Mouse (Mus musculus): ENCODE data around the gene Add3. TPM values are rescaled to one million over a fixed set of nuclear protein-coding genes. Genes with fewer than 3 reads are reported as not detected.

Add3 gene
- polyA plus RNA-seq, 1 experiment from 2014 or later: 40.7 TPM

DNA sequence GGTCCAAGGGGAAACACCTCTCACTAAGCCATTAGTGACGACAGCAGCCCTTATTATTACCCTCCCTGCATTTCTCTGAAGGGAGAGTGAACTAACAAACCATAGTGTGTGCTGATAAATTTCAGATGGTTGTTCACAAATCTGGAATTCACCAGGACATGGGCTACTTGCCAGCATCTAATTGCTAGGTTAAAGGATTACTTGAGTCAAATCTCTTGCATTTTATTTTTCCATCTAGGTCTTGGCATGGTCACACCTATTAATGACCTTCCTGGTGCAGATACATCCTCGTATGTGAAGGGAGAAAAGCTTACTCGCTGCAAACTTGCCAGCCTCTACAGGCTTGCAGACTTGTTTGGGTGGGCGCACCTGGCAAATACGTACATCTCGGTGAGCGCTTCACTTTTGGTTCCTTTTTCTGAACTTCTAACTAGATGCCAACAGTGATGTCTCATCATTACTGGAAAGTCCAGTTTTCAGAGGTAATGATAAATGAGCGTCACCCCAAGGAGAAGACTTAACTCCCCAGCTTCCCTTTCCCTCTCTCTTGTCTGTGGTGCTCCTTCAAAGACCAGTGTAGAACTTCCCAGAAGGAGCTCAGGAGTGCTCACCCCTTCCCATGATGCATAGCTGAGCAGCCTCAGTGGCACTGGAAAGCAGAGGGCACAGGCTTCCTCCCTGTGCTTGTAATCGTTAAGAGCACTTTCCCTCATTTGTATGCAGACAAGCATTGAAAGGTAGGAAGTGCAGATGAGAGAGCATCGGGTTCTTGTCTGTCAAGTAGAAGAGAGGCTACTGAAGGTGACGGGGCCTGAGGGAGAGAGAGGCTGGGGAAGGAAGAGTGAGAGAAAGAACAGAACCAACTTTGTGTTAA, 90.9 kb downstream of the Add3 start:
- ATAC-seq (ENCODE audit: low FRiP score, low read depth): no peak
- peaks cover 8% of the 10 kb centered on the region; the same call in 1 of the 2 replicates for H3K36me3 ChIP-seq
- no peak overlapping the region for H3K27ac ChIP-seq (replicated peaks)
- H3K4me1 ChIP-seq (replicated peaks): no peaks in the 10 kb centered on the region
- H3K9ac ChIP-seq: no peak overlapping the region
- no peaks in the 10 kb centered on the region for H3K9me3 ChIP-seq
- H3K4me3 ChIP-seq: no peak overlapping the region
- H3K4me2 ChIP-seq: no peak overlapping the region
- 80% methylated on average over 11 of the region's 11 CpGs for WGBS
- H3K27me3 ChIP-seq: no peaks in the 10 kb centered on the region

DNA sequence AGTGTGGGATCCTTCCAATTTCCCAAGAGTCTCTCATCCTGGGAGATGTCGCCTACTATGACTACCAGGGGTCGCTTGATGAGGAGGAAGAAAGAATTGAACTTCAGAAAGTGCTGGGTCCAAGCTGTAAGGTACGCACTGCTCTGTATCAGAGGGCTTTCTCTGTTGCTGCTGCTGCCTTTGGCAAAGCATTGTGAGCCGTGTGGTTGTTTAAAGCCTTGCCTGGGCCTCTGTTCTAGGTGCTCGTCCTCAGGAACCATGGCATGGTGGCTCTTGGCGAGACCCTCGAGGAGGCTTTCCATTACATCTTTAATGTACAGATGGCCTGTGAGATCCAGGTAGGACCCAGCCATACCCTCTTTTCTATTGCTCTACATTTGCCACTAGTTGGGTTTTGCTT, 93.3 kb downstream of the Add3 start:
- Histone ChIP-seq H3K4me2 (no peak overlapping the region), H3K4me3 (no peak overlapping the region), H3K4me1 (replicated peaks) (no peaks in the 10 kb centered on the region), H3K27ac (replicated peaks) (no peak overlapping the region), H3K36me3 (peaks cover 14% of the 10 kb centered on the region; the same call in 1 of the 2 replicates), H3K9ac (no peak overlapping the region), H3K27me3 (no peaks in the 10 kb centered on the region), H3K9me3 (no peaks in the 10 kb centered on the region)
- no peak for ATAC-seq (ENCODE audit: low FRiP score, low read depth)
- 97% methylated on average over 7 of the region's 7 CpGs for WGBS

DNA sequence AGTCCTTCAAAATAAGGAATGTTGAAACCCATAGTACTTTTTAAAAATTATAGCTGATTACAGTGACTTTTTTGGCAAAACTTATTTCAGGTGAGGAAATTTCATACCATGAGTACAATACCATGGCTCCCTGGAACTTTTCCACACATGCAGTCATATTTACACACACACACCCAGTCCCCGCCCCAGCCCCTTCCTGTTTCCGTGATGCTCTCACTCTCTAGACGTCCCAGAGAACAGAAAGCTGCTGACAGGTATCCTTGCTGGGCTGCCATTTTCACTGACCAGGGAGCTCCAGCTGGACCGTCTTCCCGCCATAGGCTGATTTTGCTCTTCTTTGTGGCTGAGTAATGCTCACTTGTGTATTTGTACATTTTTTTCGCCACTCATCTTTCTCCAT, 101.6 kb downstream of the Add3 start:
- H3K4me3 ChIP-seq: no peak overlapping the region
- no peak overlapping the region for H3K27ac ChIP-seq (replicated peaks)
- peaks cover 22% of the 10 kb centered on the region; the same call in 1 of the 2 replicates for H3K36me3 ChIP-seq
- H3K9me3 ChIP-seq: no peaks in the 10 kb centered on the region
- H3K9ac ChIP-seq: no peak overlapping the region
- H3K4me1 ChIP-seq (replicated peaks): no peaks in the 10 kb centered on the region
- WGBS: 87% methylated on average over 6 of the region's 6 CpGs
- ATAC-seq (ENCODE audit: low FRiP score, low read depth): no peak
- no peak overlapping the region for H3K4me2 ChIP-seq
- H3K27me3 ChIP-seq: no peaks in the 10 kb centered on the region

DNA sequence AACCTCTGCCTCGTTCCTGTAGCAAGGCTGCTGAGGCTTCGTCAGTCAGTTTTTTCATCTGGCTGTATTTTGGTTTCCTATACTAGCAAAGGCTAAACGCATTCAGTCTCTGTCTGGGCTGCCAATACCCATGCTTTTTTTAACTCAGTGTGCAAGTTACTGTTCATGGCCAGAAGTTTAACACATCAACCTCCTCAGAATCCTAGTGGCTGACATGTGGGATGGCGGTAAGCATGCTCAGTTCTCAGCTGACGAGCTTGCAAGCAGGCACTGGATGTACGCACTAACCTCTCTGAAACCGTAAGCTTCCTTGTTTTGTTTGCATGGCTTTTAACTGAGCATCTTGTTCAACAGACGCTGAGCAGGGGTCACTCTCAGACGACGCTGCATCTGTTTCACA, 103.7 kb downstream of the Add3 start:
- no peaks in the 10 kb centered on the region for H3K27me3 ChIP-seq
- 0 out of 2 replicates have a peak, but pooled peaks cover 13% of the 10 kb centered on the region for H3K36me3 ChIP-seq
- 86% methylated on average over 10 of the region's 10 CpGs for WGBS
- ATAC-seq (ENCODE audit: low FRiP score, low read depth): no peak
- peaks cover 6% of the 10 kb centered on the region for H3K4me1 ChIP-seq (replicated peaks)
- H3K9ac ChIP-seq: no peak overlapping the region
- no peak overlapping the region for H3K27ac ChIP-seq (replicated peaks)
- H3K9me3 ChIP-seq: no peaks in the 10 kb centered on the region
- H3K4me3 ChIP-seq: no peak overlapping the region
- no peak overlapping the region for H3K4me2 ChIP-seq

DNA sequence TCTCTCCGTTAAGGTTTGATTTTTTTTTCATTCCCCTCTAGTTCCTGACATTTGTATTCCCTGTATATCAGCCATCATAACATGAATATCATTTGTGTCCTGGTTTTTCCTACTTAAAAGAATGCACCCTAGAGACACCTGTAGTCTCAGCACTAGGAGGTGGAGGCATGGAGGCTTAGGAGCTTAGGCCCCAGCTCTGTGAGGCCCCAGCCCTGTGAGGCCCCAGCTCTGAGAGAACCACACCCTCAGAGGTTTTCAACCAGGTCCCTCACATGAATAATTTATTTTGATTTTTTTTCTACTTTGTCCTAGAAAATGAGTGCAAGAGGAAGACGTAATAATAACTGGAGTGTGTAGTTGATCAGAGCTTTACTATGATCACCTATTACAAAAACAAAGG, 107.3 kb downstream of the Add3 start:
- WGBS: 74% methylated on average over 2 of the region's 2 CpGs
- H3K4me2 ChIP-seq: no peak overlapping the region
- H3K4me1 ChIP-seq (replicated peaks): peaks cover 6% of the 10 kb centered on the region
- 0 out of 2 replicates have a peak, but pooled peaks cover under 1% of the 10 kb centered on the region for H3K36me3 ChIP-seq
- H3K4me3 ChIP-seq: no peak overlapping the region
- no peaks in the 10 kb centered on the region for H3K27me3 ChIP-seq
- H3K9ac ChIP-seq: no peak overlapping the region
- H3K9me3 ChIP-seq: no peaks in the 10 kb centered on the region
- H3K27ac ChIP-seq (replicated peaks): no peak overlapping the region
- ATAC-seq (ENCODE audit: low FRiP score, low read depth): peak; percentile 25; the same call in 1 of the 2 replicates

DNA sequence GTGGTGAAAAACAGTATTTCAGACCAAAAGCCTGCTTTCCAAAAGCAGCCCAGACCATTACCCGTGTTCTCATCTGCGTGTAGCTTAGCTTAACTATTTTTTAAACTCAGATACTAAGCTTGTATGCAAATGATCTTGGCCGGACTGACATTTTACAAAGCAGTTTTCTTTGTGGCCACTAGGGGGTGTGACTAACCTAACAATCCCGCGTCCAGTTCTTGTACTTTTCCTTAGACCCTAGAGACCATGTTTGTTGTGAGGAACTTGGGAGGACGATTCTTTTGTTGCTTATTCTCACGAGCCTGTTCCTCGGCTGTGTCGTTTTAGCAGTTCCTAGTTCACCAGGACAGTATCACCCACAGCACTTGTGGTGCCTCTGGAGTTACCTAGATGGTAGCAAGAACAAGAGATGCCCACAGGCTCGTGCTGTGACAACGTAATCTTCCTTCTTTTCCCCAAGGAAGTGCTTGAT, 107.8 kb downstream of the Add3 start:
- peak overlapping the region; percentile 6 for H3K4me3 ChIP-seq
- H3K4me1 ChIP-seq (replicated peaks): peaks cover 6% of the 10 kb centered on the region
- no peaks in the 10 kb centered on the region for H3K27me3 ChIP-seq
- no peaks in the 10 kb centered on the region for H3K36me3 ChIP-seq
- no peak overlapping the region for H3K9ac ChIP-seq
- no peak overlapping the region for H3K27ac ChIP-seq (replicated peaks)
- WGBS: 7% methylated on average over 11 of the region's 11 CpGs
- peak; percentile 67; the same call in 1 of the 2 replicates for ATAC-seq (ENCODE audit: low FRiP score, low read depth)
- H3K9me3 ChIP-seq: no peaks in the 10 kb centered on the region
- peak overlapping the region; percentile 44 for H3K4me2 ChIP-seq

DNA sequence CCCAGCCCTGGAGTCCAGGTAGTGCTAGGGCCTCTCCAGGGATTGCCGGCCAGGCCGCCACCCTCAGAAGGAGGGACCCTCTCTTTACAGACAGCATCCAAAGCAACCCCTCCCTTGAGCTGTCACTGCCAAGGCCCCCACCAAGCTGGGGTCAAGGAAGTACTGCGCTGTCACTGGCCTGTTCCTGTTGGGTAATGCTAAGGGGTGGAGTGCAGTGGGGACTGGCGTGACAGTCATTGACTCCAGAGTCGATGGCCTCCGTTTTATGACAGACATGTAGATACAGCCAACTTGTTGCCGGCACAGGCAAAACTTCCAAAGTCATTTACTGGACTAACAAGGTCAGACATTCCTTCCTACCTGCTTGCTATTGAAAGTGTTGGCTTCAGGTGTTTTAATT, 110.8 kb downstream of the Add3 start:
- no peaks in the 10 kb centered on the region for H3K36me3 ChIP-seq
- no peak for ATAC-seq (ENCODE audit: low FRiP score, low read depth)
- 94% methylated on average over 7 of the region's 7 CpGs for WGBS
- H3K27ac ChIP-seq (replicated peaks): no peak overlapping the region
- H3K4me1 ChIP-seq (replicated peaks): peaks cover 6% of the 10 kb centered on the region
- H3K4me3 ChIP-seq: no peak overlapping the region
- H3K27me3 ChIP-seq: no peaks in the 10 kb centered on the region
- H3K4me2 ChIP-seq: no peak overlapping the region
- no peaks in the 10 kb centered on the region for H3K9me3 ChIP-seq
- no peak overlapping the region for H3K9ac ChIP-seq

DNA sequence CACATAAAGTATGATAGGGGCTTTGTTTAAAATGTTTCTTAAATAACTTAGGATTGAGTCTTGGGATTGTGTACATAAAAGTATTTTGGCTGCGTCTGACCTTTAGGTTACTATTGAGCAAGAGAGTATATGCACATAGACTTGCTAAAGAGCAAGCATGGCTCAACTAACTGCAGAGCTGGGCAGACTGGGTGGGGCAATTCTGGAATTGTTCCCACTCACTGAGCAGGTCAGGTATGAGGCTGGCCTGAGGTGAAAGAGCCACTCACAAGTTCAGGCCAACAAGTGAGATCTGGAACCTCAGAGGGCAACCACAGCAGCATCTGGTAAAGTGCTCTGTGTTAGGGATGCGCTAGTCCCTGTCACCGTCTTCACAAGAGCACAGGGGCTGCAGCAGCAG, 111.4 kb downstream of the Add3 start:
- Histone ChIP-seq H3K9me3 (no peaks in the 10 kb centered on the region), H3K4me3 (no peak overlapping the region), H3K4me2 (no peak overlapping the region), H3K27ac (replicated peaks) (no peak overlapping the region), H3K4me1 (replicated peaks) (peaks cover 6% of the 10 kb centered on the region), H3K27me3 (no peaks in the 10 kb centered on the region), H3K36me3 (no peaks in the 10 kb centered on the region), H3K9ac (no peak overlapping the region)
- WGBS: 93% methylated on average over 3 of the region's 3 CpGs
- no peak for ATAC-seq (ENCODE audit: low FRiP score, low read depth)

DNA sequence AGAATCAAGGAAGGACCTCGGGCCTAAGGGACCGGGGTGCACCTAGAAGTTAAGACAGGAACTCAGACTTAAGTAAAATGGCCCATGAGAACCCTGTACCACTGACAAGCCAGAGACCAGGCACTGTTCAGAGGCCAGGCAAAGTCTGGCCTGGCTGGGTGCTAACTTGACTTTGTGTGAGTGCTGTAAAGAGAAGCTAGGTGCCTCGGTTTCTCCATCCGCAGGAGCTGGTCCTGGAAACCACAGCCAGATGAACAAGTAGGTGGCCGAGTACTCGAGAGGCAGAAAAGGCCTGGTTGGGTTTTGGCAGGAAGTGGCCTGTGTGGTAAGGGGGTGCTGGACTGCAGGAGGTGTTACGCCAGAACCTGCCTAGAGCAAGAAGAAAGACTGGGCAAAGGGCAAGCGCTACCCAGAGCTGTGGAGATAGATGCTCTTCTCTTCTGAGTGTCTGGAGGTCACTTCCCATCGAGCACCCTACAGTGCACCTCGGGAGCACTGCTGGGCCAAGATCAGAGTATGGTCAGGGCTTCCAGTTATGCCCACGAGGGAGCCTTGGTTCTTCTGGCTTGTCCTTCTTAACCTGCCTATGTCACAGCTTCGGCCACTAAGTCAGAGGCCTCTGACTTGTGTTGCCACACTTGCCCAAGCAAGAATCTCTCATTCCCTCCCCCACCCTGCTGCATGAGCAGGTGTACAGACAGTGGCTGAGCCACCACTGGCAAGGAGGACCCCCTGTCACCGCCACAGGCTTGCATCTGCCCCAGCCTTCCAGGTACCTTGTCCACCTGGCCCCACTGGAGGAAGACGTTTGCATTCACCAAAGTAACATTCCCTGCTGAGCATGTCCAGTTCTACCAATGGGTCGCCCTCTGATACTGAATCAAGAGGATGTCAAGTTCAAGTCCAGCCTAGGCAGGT, 112.1 kb downstream of the Add3 start:
- Histone ChIP-seq H3K4me1 (replicated peaks) (peaks cover 6% of the 10 kb centered on the region), H3K4me3 (no peak overlapping the region), H3K27me3 (no peaks in the 10 kb centered on the region), H3K27ac (replicated peaks) (no peak overlapping the region), H3K9me3 (no peaks in the 10 kb centered on the region), H3K4me2 (no peak overlapping the region), H3K36me3 (no peaks in the 10 kb centered on the region), H3K9ac (no peak overlapping the region)
- ATAC-seq (ENCODE audit: low FRiP score, low read depth): no peak
- WGBS: 88% methylated on average over 15 of the region's 15 CpGs

DNA sequence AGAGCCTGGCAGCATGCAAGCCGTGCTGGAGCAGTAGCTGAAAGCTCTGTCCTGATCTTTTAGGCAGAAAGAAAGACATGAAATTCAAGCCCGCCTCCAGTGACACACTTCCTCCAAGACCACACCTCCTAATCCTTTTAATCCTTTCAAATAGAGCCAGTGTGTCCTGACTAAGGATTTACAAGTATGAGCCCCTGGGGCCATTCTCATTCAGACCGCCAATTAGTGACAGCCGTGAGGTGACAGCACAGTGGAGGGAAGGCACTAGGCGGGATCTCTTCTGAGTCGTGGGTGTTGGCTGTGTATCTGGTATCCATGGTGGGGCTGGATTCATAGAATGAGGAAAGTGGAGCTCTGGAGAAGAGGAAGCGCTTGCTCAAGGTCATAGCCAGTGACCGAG, 116.1 kb downstream of the Add3 start:
- no peaks in the 10 kb centered on the region for H3K27me3 ChIP-seq
- H3K27ac ChIP-seq (replicated peaks): no peak overlapping the region
- 94% methylated on average over 8 of the region's 8 CpGs for WGBS
- H3K4me1 ChIP-seq (replicated peaks): no peaks in the 10 kb centered on the region
- H3K4me3 ChIP-seq: no peak overlapping the region
- H3K4me2 ChIP-seq: no peak overlapping the region
- no peak for ATAC-seq (ENCODE audit: low FRiP score, low read depth)
- no peaks in the 10 kb centered on the region for H3K9me3 ChIP-seq
- no peak overlapping the region for H3K9ac ChIP-seq
- no peaks in the 10 kb centered on the region for H3K36me3 ChIP-seq

DNA sequence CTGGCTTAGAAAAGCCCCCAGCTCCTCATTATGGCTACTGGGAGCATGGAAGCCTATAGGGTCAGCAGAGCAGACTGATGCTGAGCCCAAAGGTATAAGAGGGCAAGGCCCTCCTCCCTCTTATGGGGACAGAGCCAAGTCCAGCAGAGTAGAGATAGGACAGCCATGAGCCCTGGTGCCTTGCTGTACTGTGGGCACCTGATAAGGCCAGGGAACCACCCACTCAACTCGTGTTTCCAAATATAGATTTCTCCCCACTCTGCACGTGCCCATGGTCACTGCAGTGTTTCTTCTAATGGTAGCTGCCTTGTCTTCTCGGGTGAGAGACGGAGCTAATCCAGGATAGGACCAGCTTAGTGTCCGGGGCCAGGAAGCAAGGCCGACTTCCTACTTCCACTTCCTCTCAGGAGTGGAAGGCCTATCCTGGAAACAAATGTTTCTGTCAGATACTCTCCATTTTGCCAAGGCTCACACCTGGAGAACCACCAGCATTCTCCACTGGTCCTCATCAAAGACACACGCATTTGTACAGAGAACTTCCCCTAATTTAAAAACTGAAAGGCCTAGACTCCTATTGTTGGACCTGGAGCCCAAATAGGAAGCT, 116.8 kb downstream of the Add3 start:
- H3K4me3 ChIP-seq: no peak overlapping the region
- no peaks in the 10 kb centered on the region for H3K27me3 ChIP-seq
- WGBS: 87% methylated on average over 7 of the region's 7 CpGs
- H3K27ac ChIP-seq (replicated peaks): no peak overlapping the region
- H3K36me3 ChIP-seq: no peaks in the 10 kb centered on the region
- ATAC-seq (ENCODE audit: low FRiP score, low read depth): no peak
- H3K4me1 ChIP-seq (replicated peaks): no peaks in the 10 kb centered on the region
- H3K4me2 ChIP-seq: no peak overlapping the region
- no peak overlapping the region for H3K9ac ChIP-seq
- H3K9me3 ChIP-seq: no peaks in the 10 kb centered on the region

Data from hindbrain, embryonic 15.5 days (tissue).